Mouse (Mus musculus) MEL (cell line): ENCODE measurements around the gene Ell2. TPM values are rescaled to one million over a fixed set of nuclear protein-coding genes. Genes with fewer than 3 reads are reported as not detected.

Experiments used
- DNase-seq: peaks from one replicate; pipeline ENCODE4 v3.0.0; 2011; ENCODE audit warnings: low read depth, low spot score
- H3K27ac ChIP-seq: 2 replicates; pipeline ENCODE4 v1.5.1; 2012; ENCODE audit warnings: low read depth, mild to moderate bottlenecking, control low read depth, low read length, moderate library complexity; ENCODE audit not compliant: control insufficient read depth
- H3K27me3 ChIP-seq, 2 experiments: fragments of 150-350 bp in 1 of 2; sonication (generic) in 1 of 2; 2 replicates each; pipeline ENCODE4 v1.6.1; 2012; ENCODE audit warnings: low read length in 2 of 2, mild to moderate bottlenecking in 2 of 2, improper control_type of control experiment in 1 of 2, moderate library complexity in 1 of 2; ENCODE audit not compliant: insufficient read depth in 2 of 2, control insufficient read depth in 1 of 2
- H3K36me3 ChIP-seq, 2 experiments: 2 replicates each; pipeline ENCODE4 v1.6.1; 2012 to 2014; ENCODE audit warnings: low read length in 2 of 2, improper control_type of control experiment in 1 of 2, inconsistent platforms in 1 of 2, mild to moderate bottlenecking in 1 of 2; ENCODE audit not compliant: insufficient read depth in 2 of 2, control insufficient read depth in 1 of 2
- H3K4me1 ChIP-seq, 2 experiments: fragments of 150-350 bp in 1 of 2; sonication (generic) in 1 of 2; 2 replicates each; pipeline ENCODE4 v1.6.1; 2012; ENCODE audit warnings: low read length in 2 of 2, improper control_type of control experiment in 1 of 2, mild to moderate bottlenecking in 1 of 2; ENCODE audit not compliant: insufficient read depth in 2 of 2, control insufficient read depth in 1 of 2
- H3K4me3 ChIP-seq, 2 experiments: fragments of 150-350 bp in 1 of 2; sonication (generic) in 1 of 2; 2 replicates each; pipeline ENCODE4 v1.5.1; 2012; ENCODE audit warnings: low read depth in 2 of 2, low read length in 2 of 2, mild to moderate bottlenecking in 2 of 2, moderate library complexity in 2 of 2, control low read depth in 1 of 2, improper control_type of control experiment in 1 of 2; ENCODE audit not compliant: control insufficient read depth in 1 of 2, insufficient read depth in 1 of 2
- H3K79me2 ChIP-seq: 2 replicates; pipeline ENCODE4 v1.6.1; 2012; ENCODE audit warnings: mild to moderate bottlenecking, low read length, moderate library complexity; ENCODE audit not compliant: control insufficient read depth, poor library complexity, insufficient read depth
- H3K9ac ChIP-seq: 2 replicates; pipeline ENCODE4 v1.6.1; 2012; ENCODE audit warnings: low read depth, mild to moderate bottlenecking, control low read depth, low read length, moderate library complexity; ENCODE audit not compliant: control insufficient read depth, poor library complexity, severe bottlenecking
- H3K9me3 ChIP-seq: fragments of 150-350 bp; sonication (generic); replicated peaks from 2 replicates; pipeline ENCODE4 v1.6.1; 2012; ENCODE audit warnings: mild to moderate bottlenecking, low read length, improper control_type of control experiment, moderate library complexity; ENCODE audit not compliant: insufficient read depth
- BHLHE40 ChIP-seq: IDR thresholded peaks from 2 replicates; pipeline ENCODE4 v1.6.1; 2012; ENCODE audit warnings: low read depth, mild to moderate bottlenecking, inconsistent platforms, low read length, improper control_type of control experiment, borderline replicate concordance
- CHD1 ChIP-seq: IDR thresholded peaks from 2 replicates; pipeline ENCODE4 v1.6.1; 2012; ENCODE audit warnings: low read depth, mild to moderate bottlenecking, inconsistent platforms, low read length, improper control_type of control experiment
- CHD2 ChIP-seq: IDR thresholded peaks from 2 replicates; pipeline ENCODE4 v1.6.1; 2011; ENCODE audit warnings: low read length, improper control_type of control experiment
- CTCF ChIP-seq, 3 experiments: IDR thresholded peaks in 2 of 3; conservative IDR thresholded peaks in 1 of 3; 2 replicates each; pipeline ENCODE4 v1.5.1; 2011 to 2012; ENCODE audit warnings: low read length in 3 of 3, low read depth in 2 of 3, mild to moderate bottlenecking in 2 of 3, improper control_type of control experiment in 1 of 3, inconsistent platforms in 1 of 3, mixed read lengths in 1 of 3, moderate library complexity in 1 of 3; ENCODE audit not compliant: control insufficient read depth in 1 of 3, insufficient read depth in 1 of 3, poor library complexity in 1 of 3, severe bottlenecking in 1 of 3
- E2F4 ChIP-seq: IDR thresholded peaks from 2 replicates; pipeline ENCODE4 v1.6.1; 2011; ENCODE audit warnings: low read depth, low read length, improper control_type of control experiment, borderline replicate concordance
- ELF1 ChIP-seq: IDR thresholded peaks from 2 replicates; pipeline ENCODE4 v1.6.1; 2014; ENCODE audit warnings: low read depth, mild to moderate bottlenecking, inconsistent platforms, low read length, improper control_type of control experiment, moderate library complexity
- EP300 ChIP-seq, 2 experiments: IDR thresholded peaks; 2 replicates each; pipeline ENCODE4 v1.6.1; 2011; ENCODE audit warnings: improper control_type of control experiment in 2 of 2, low read length in 2 of 2, low read depth in 1 of 2, mild to moderate bottlenecking in 1 of 2
- ETS1 ChIP-seq: IDR thresholded peaks from 2 replicates; pipeline ENCODE4 v1.6.1; 2012; ENCODE audit warnings: low read depth, mild to moderate bottlenecking, inconsistent platforms, low read length, improper control_type of control experiment, moderate library complexity
- GABPA ChIP-seq: IDR thresholded peaks from 2 replicates; pipeline ENCODE4 v1.6.1; 2012; ENCODE audit warnings: low read depth, mild to moderate bottlenecking, inconsistent platforms, low read length, improper control_type of control experiment, moderate library complexity
- GATA1 ChIP-seq: IDR thresholded peaks from 2 replicates; pipeline ENCODE4 v1.6.1; 2011; ENCODE audit warnings: low read depth, low read length, improper control_type of control experiment
- HCFC1 ChIP-seq: IDR thresholded peaks from 2 replicates; pipeline ENCODE4 v1.6.1; 2012; ENCODE audit warnings: low read depth, mild to moderate bottlenecking, inconsistent platforms, low read length, improper control_type of control experiment, moderate library complexity
- JUND ChIP-seq: IDR thresholded peaks from 2 replicates; pipeline ENCODE4 v1.6.1; 2011; ENCODE audit warnings: low read depth, mild to moderate bottlenecking, improper control_type of control experiment, low read length
- KAT2A ChIP-seq: conservative IDR thresholded peaks from 2 replicates; pipeline ENCODE4 v1.6.1; 2012; ENCODE audit warnings: low read depth, low read length, improper control_type of control experiment, inconsistent platforms
- MAFK ChIP-seq: IDR thresholded peaks from 2 replicates; pipeline ENCODE4 v1.6.1; 2011; ENCODE audit warnings: low read depth, mild to moderate bottlenecking, low read length, improper control_type of control experiment, borderline replicate concordance
- MAX ChIP-seq: IDR thresholded peaks from 2 replicates; pipeline ENCODE4 v1.6.1; 2011; ENCODE audit warnings: low read length, improper control_type of control experiment
- MAZ ChIP-seq: IDR thresholded peaks from 2 replicates; pipeline ENCODE4 v1.6.1; 2012; ENCODE audit warnings: low read depth, mild to moderate bottlenecking, inconsistent platforms, low read length, improper control_type of control experiment
- MEF2A ChIP-seq: IDR thresholded peaks from 2 replicates; pipeline ENCODE4 v1.6.1; 2014; ENCODE audit warnings: low read depth, mild to moderate bottlenecking, inconsistent platforms, low read length, improper control_type of control experiment; ENCODE audit not compliant: poor library complexity, insufficient replicate concordance, severe bottlenecking; ENCODE audit errors: extremely low read depth
- MYB ChIP-seq: IDR thresholded peaks from 2 replicates; pipeline ENCODE4 v1.6.1; 2011; ENCODE audit warnings: mild to moderate bottlenecking, low read depth, low read length, improper control_type of control experiment
- MYC ChIP-seq: IDR thresholded peaks from 2 replicates; pipeline ENCODE4 v1.6.1; 2011; ENCODE audit warnings: low read depth, mild to moderate bottlenecking, low read length, improper control_type of control experiment, moderate library complexity
- NELFE ChIP-seq: IDR thresholded peaks from 2 replicates; pipeline ENCODE4 v1.6.1; 2011; ENCODE audit warnings: low read depth, low read length, improper control_type of control experiment
- NRF1 ChIP-seq: IDR thresholded peaks from 2 replicates; pipeline ENCODE4 v1.6.1; 2014; ENCODE audit warnings: low read depth, mild to moderate bottlenecking, inconsistent platforms, low read length, improper control_type of control experiment, moderate library complexity; ENCODE audit not compliant: poor library complexity, insufficient read depth, severe bottlenecking
- POLR2A ChIP-seq, 2 experiments: IDR thresholded peaks; 2 replicates each; pipeline ENCODE4 v1.6.1; 2011 to 2012; ENCODE audit warnings: low read length in 2 of 2, mild to moderate bottlenecking in 2 of 2, control low read depth in 1 of 2, improper control_type of control experiment in 1 of 2, low read depth in 1 of 2, moderate library complexity in 1 of 2; ENCODE audit not compliant: control insufficient read depth in 1 of 2, insufficient read depth in 1 of 2, poor library complexity in 1 of 2
- POLR2AphosphoS5 ChIP-seq: IDR thresholded peaks from 2 replicates; pipeline ENCODE4 v1.6.1; 2012; ENCODE audit warnings: low read depth, borderline replicate concordance, mild to moderate bottlenecking, inconsistent platforms, low read length, moderate library complexity, mixed read lengths
- RAD21 ChIP-seq: IDR thresholded peaks from 2 replicates; pipeline ENCODE4 v1.6.1; 2011; ENCODE audit warnings: mild to moderate bottlenecking, low read depth, low read length, improper control_type of control experiment
- RCOR1 ChIP-seq: IDR thresholded peaks from 2 replicates; pipeline ENCODE4 v1.6.1; 2012; ENCODE audit warnings: low read depth, mild to moderate bottlenecking, inconsistent platforms, low read length, improper control_type of control experiment
- SIN3A ChIP-seq: IDR thresholded peaks from 2 replicates; pipeline ENCODE4 v1.6.1; 2012; ENCODE audit warnings: low read length, improper control_type of control experiment, inconsistent platforms
- SMC3 ChIP-seq: IDR thresholded peaks from 2 replicates; pipeline ENCODE4 v1.6.1; 2011; ENCODE audit warnings: low read depth, low read length, improper control_type of control experiment
- TAL1 ChIP-seq: IDR thresholded peaks from 2 replicates; pipeline ENCODE4 v1.6.1; 2012; ENCODE audit warnings: mild to moderate bottlenecking, inconsistent platforms, low read length, moderate library complexity, mixed read lengths
- TBP ChIP-seq: IDR thresholded peaks from 2 replicates; pipeline ENCODE4 v1.8.0; 2011; ENCODE audit warnings: low read depth, low read length, improper control_type of control experiment
- TCF12 ChIP-seq: IDR thresholded peaks from 2 replicates; pipeline ENCODE4 v1.6.1; 2014; ENCODE audit warnings: low read depth, mild to moderate bottlenecking, inconsistent platforms, low read length, improper control_type of control experiment, moderate library complexity
- USF1 ChIP-seq: IDR thresholded peaks from 2 replicates; pipeline ENCODE4 v1.6.1; 2014; ENCODE audit warnings: low read depth, mild to moderate bottlenecking, inconsistent platforms, low read length, improper control_type of control experiment, moderate library complexity
- USF2 ChIP-seq, 2 experiments: IDR thresholded peaks; 2 replicates each; pipeline ENCODE4 v1.6.1; 2011 to 2012; ENCODE audit warnings: improper control_type of control experiment in 2 of 2, low read length in 2 of 2, borderline replicate concordance in 1 of 2, inconsistent platforms in 1 of 2, low read depth in 1 of 2, mild to moderate bottlenecking in 1 of 2; ENCODE audit not compliant: insufficient read depth in 1 of 2
- ZC3H11A ChIP-seq: IDR thresholded peaks from 2 replicates; pipeline ENCODE4 v1.6.1; 2012; ENCODE audit warnings: low read depth, mild to moderate bottlenecking, inconsistent platforms, low read length, improper control_type of control experiment
- ZKSCAN1 ChIP-seq: IDR thresholded peaks from 2 replicates; pipeline ENCODE4 v1.6.1; 2012; ENCODE audit warnings: low read depth, mild to moderate bottlenecking, inconsistent platforms, low read length, improper control_type of control experiment, moderate library complexity
- ZMIZ1 ChIP-seq: IDR thresholded peaks from 2 replicates; pipeline ENCODE4 v1.6.1; 2012; ENCODE audit warnings: low read depth, mild to moderate bottlenecking, inconsistent platforms, low read length, improper control_type of control experiment, moderate library complexity
- ZNF384 ChIP-seq: IDR thresholded peaks from 2 replicates; pipeline ENCODE4 v1.6.1; 2012; ENCODE audit warnings: low read depth, mild to moderate bottlenecking, inconsistent platforms, low read length, improper control_type of control experiment
- polyA plus RNA-seq, 2 experiments: library from polyadenylated mRNA; stranded (reverse) in 1 of 2; unstranded in 1 of 2; fragments of >175 nt in 1 of 2; fragments of >200 nt in 1 of 2; gene quantifications; 2 replicates each; pipeline versions ENCODE4 v1.2.1 to v1.2.4; 2012; ENCODE audit warnings: low replicate concordance in 2 of 2, low read depth in 1 of 2; ENCODE audit not compliant: insufficient read length in 2 of 2, insufficient read depth in 1 of 2, missing spikeins in 1 of 2
- total RNA-seq: library from RNA; depleted of rRNA; stranded (reverse); fragments of 300-350 nt; gene quantifications from 2 replicates; pipeline ENCODE4 v1.2.3, GENCODE M21; 2012

Ell2 gene
- total and polyA plus RNA-seq, 3 experiments = 25.0 to 77.1 (median 52.5) TPM

- H3K36me3 ChIP-seq = peaks cover 5 to 21% of the 10 kb centered on the region in 2 experiments
- TF ChIP-seq RCOR1 (peak; percentile 87), NRF1 (no peak), GABPA (no peak), E2F4 (no peak), ELF1 (no peak), POLR2A (IDR thresholded peaks at IDR 0.05; ENCODE audit: control insufficient read depth in 1 of 2, insufficient read depth in 1 of 2, low read depth in 1 of 2, low read length in 2 of 2, poor library complexity in 1 of 2) (no peak), MYC (no peak), USF2 (IDR thresholded peaks at IDR 0.05; ENCODE audit: borderline replicate concordance in 1 of 2, insufficient read depth in 1 of 2, low read depth in 1 of 2, low read length in 2 of 2) (no peak), JUND (no peak), ZKSCAN1 (no peak), GATA1 (peak; percentile 69), MAFK (no peak), ZNF384 (no peak), SMC3 (no peak), MAZ (no peak), CHD2 (no peak), CTCF (IDR thresholded peaks at IDR 0.05 in 2 of 3, conservative IDR thresholded peaks at IDR 0.05 in 1 of 3; ENCODE audit: control insufficient read depth in 1 of 3, insufficient read depth in 1 of 3, low read depth in 2 of 3, low read length in 3 of 3, poor library complexity in 1 of 3, severe bottlenecking in 1 of 3) (no peak), EP300 (IDR thresholded peaks at IDR 0.05; ENCODE audit: low read depth in 1 of 2, low read length in 2 of 2) (peak; percentile 57 to 71; a peak in 3 of 4 replicates), CHD1 (no peak), HCFC1 (0 out of 2 replicates have a peak, but pooled peaks have one; percentile 12), POLR2AphosphoS5 (no peak), SIN3A (no peak), USF1 (no peak), ZC3H11A (no peak), BHLHE40 (no peak), MYB (no peak), ZMIZ1 (no peak), KAT2A (no peak), TCF12 (peak; percentile 65; the same call in 1 of the 2 replicates), RAD21 (no peak), NELFE (no peak), TBP (no peak), TAL1 (no peak), MAX (no peak), ETS1 (peak; percentile 65), MEF2A (no peak)
- TF ChIP-seq, all 39 proteins: peak for 6
- no peaks in the 10 kb centered on the region for H3K27me3 ChIP-seq
- H3K9me3 ChIP-seq = no peaks in the 10 kb centered on the region
- no peak overlapping the region for H3K9ac ChIP-seq
- no peak overlapping the region for H3K4me3 ChIP-seq
- H3K4me1 ChIP-seq = peaks cover 7% of the 10 kb centered on the region in 2 experiments
- H3K79me2 ChIP-seq = no peaks in the 10 kb centered on the region
- no peak overlapping the region for H3K27ac ChIP-seq
- DNase-seq = no peak
Measured at GRCm38 (mm10) chr13:75771984-75772730, 65.6 kb downstream of the Ell2 start.
